Mouse (Mus musculus) stomach, embryonic 15.5 days (tissue): ENCODE data around the gene Map3k4. TPM values are rescaled to one million over a fixed set of nuclear protein-coding genes. Genes with fewer than 3 reads are reported as not detected.
A peak's percentile ranks its signal among the peaks of the same experiment; 100 is the strongest.
"Not testable (repeated sequence)": the region's sequence is repeated elsewhere in the genome, so short reads cannot be mapped to it uniquely, and the experiment has no call there.

Experiments used
- ATAC-seq: fragments of 200-750 bp; cut with Nextera tagmentation; 2 replicates; pipeline ENCODE4 v1.8.0; 2017; ENCODE audit warnings: low read depth, moderate number of reproducible peaks, moderate TSS enrichment; ENCODE audit not compliant: insufficient read depth, low FRiP score
- H3K27ac ChIP-seq: fragments of 300-500 bp; sonication (generic); 2 replicates; pipeline ENCODE4 v1.5.1; 2015; ENCODE audit warnings: mild to moderate bottlenecking, inconsistent platforms
- H3K27me3 ChIP-seq: fragments of 300-500 bp; sonication (generic); replicated peaks from 2 replicates; pipeline ENCODE4 v1.6.1; 2015; ENCODE audit warnings: inconsistent platforms
- H3K36me3 ChIP-seq: fragments of 300-500 bp; sonication (generic); 2 replicates; pipeline ENCODE4 v1.6.1; 2015; ENCODE audit warnings: inconsistent platforms
- H3K4me1 ChIP-seq: fragments of 300-500 bp; sonication (generic); 2 replicates; pipeline ENCODE4 v1.6.1; 2015; ENCODE audit warnings: inconsistent platforms
- H3K4me2 ChIP-seq: fragments of 300-500 bp; sonication (generic); 2 replicates; pipeline ENCODE4 v1.6.1; 2015; ENCODE audit warnings: mild to moderate bottlenecking, inconsistent platforms
- H3K4me3 ChIP-seq: fragments of 300-500 bp; sonication (generic); replicated peaks from 2 replicates; pipeline ENCODE4 v1.5.1; 2015; ENCODE audit warnings: inconsistent platforms
- H3K9ac ChIP-seq: fragments of 300-500 bp; sonication (generic); 2 replicates; pipeline ENCODE4 v1.6.1; 2015; ENCODE audit warnings: inconsistent platforms
- H3K9me3 ChIP-seq: fragments of 300-500 bp; sonication (generic); 2 replicates; pipeline ENCODE4 v1.6.1; 2016; ENCODE audit warnings: inconsistent platforms
- WGBS: fragments of 180-500 bp; shearing (Covaris S2); methylation state at CpG from one replicate; pipeline ENCODE4 v1.1.7; 2015; 5-methylcytosine and 5-hydroxymethylcytosine counted together
- polyA plus RNA-seq: library from polyadenylated mRNA; unstranded; fragments of >200 nt; fragmentation: Nextera tagmentation; extraction: Ambion mirVana; gene quantifications from 2 replicates; pipeline ENCODE4 v1.2.1, GENCODE M21; 2015

The Map3k4 gene
- polyA plus RNA-seq, 1 experiment from 2014 or later: 55.9 TPM

- WGBS: 69% methylated on average over 1 of the region's 1 CpGs
- H3K9me3 ChIP-seq, ATAC-seq, H3K36me3 ChIP-seq, H3K4me3 ChIP-seq, H3K27me3 ChIP-seq, H3K4me2 ChIP-seq, H3K4me1 ChIP-seq, H3K9ac ChIP-seq, H3K27ac ChIP-seq: not testable (repeated sequence)
These were observed 28.8 kb downstream of the Map3k4 start for GRCm38 (mm10) chr17:12289836-12290235.

- WGBS: 74% methylated on average over 4 of the region's 4 CpGs
- Histone ChIP-seq H3K27ac (no peak overlapping the region), H3K9ac (no peak overlapping the region), H3K4me2 (no peak overlapping the region), H3K36me3 (no peaks in the 10 kb centered on the region), H3K4me1 (no peaks in the 10 kb centered on the region), H3K27me3 (no peaks in the 10 kb centered on the region), H3K9me3 (no peaks in the 10 kb centered on the region), H3K4me3 (no peak overlapping the region)
- no peak for ATAC-seq
These were observed 29.7 kb downstream of the Map3k4 start for GRCm38 (mm10) chr17:12288871-12289270.

- no peaks in the 10 kb centered on the region for H3K9me3 ChIP-seq
- H3K27me3 ChIP-seq: no peaks in the 10 kb centered on the region
- H3K4me1 ChIP-seq: no peaks in the 10 kb centered on the region
- no peak overlapping the region for H3K27ac ChIP-seq
- WGBS: 83% methylated on average over 10 of the region's 10 CpGs
- 0 out of 2 replicates have a peak, but pooled peaks have one; percentile 31 for ATAC-seq
- H3K4me2 ChIP-seq: no peak overlapping the region
- H3K4me3 ChIP-seq: no peak overlapping the region
- no peak overlapping the region for H3K9ac ChIP-seq
- 0 out of 2 replicates have a peak, but pooled peaks cover 6% of the 10 kb centered on the region for H3K36me3 ChIP-seq
These were observed 38.8 kb downstream of the Map3k4 start for GRCm38 (mm10) chr17:12279810-12280209.

GRCm38 (mm10) chr17:12278073-12278472 is 40.5 kb downstream of the Map3k4 start:
- 0 out of 2 replicates have a peak, but pooled peaks cover 6% of the 10 kb centered on the region for H3K36me3 ChIP-seq
- H3K27ac ChIP-seq: no peak overlapping the region
- no peaks in the 10 kb centered on the region for H3K9me3 ChIP-seq
- 72% methylated on average over 5 of the region's 5 CpGs for WGBS
- no peak overlapping the region for H3K9ac ChIP-seq
- H3K4me1 ChIP-seq: no peaks in the 10 kb centered on the region
- ATAC-seq: no peak
- no peaks in the 10 kb centered on the region for H3K27me3 ChIP-seq
- no peak overlapping the region for H3K4me2 ChIP-seq
- H3K4me3 ChIP-seq: no peak overlapping the region

GRCm38 (mm10) chr17:12277297-12277696 is 41.3 kb downstream of the Map3k4 start:
- H3K9ac ChIP-seq: no peak overlapping the region
- 0 out of 2 replicates have a peak, but pooled peaks cover 6% of the 10 kb centered on the region for H3K36me3 ChIP-seq
- no peaks in the 10 kb centered on the region for H3K9me3 ChIP-seq
- no peaks in the 10 kb centered on the region for H3K27me3 ChIP-seq
- H3K4me1 ChIP-seq: no peaks in the 10 kb centered on the region
- WGBS: 78% methylated on average over 4 of the region's 4 CpGs
- H3K27ac ChIP-seq: no peak overlapping the region
- H3K4me3 ChIP-seq: no peak overlapping the region
- H3K4me2 ChIP-seq: no peak overlapping the region
- no peak for ATAC-seq

- Histone ChIP-seq H3K36me3 (peaks cover 10% of the 10 kb centered on the region), H3K27ac (no peak overlapping the region), H3K4me1 (no peaks in the 10 kb centered on the region), H3K9me3 (no peaks in the 10 kb centered on the region), H3K4me3 (no peak overlapping the region), H3K27me3 (no peaks in the 10 kb centered on the region), H3K4me2 (no peak overlapping the region), H3K9ac (no peak overlapping the region)
- no peak for ATAC-seq
- WGBS: 89% methylated on average over 11 of the region's 11 CpGs
These were observed 41.9 kb downstream of the Map3k4 start for GRCm38 (mm10) chr17:12276496-12277200.

GRCm38 (mm10) chr17:12275756-12276155 is 42.8 kb downstream of the Map3k4 start:
- 82% methylated on average over 9 of the region's 9 CpGs for WGBS
- Histone ChIP-seq H3K4me3 (no peak overlapping the region), H3K9ac (no peak overlapping the region), H3K9me3 (no peaks in the 10 kb centered on the region), H3K4me2 (no peak overlapping the region), H3K27me3 (no peaks in the 10 kb centered on the region), H3K36me3 (peaks cover 19% of the 10 kb centered on the region), H3K4me1 (no peaks in the 10 kb centered on the region), H3K27ac (no peak overlapping the region)
- ATAC-seq: no peak; the same call in 1 of the 2 replicates

GRCm38 (mm10) chr17:12273032-12273431 is 45.6 kb downstream of the Map3k4 start:
- Histone ChIP-seq H3K9me3 (no peaks in the 10 kb centered on the region), H3K9ac (no peak overlapping the region), H3K27ac (no peak overlapping the region), H3K4me2 (no peak overlapping the region), H3K4me3 (no peak overlapping the region), H3K36me3 (peaks cover 27% of the 10 kb centered on the region), H3K27me3 (no peaks in the 10 kb centered on the region), H3K4me1 (no peaks in the 10 kb centered on the region)
- ATAC-seq: no peak
- 76% methylated on average over 5 of the region's 5 CpGs for WGBS

- H3K36me3 ChIP-seq: peaks cover 27% of the 10 kb centered on the region
- no peaks in the 10 kb centered on the region for H3K27me3 ChIP-seq
- no peak overlapping the region for H3K4me2 ChIP-seq
- H3K4me1 ChIP-seq: no peaks in the 10 kb centered on the region
- no peak overlapping the region for H3K27ac ChIP-seq
- H3K4me3 ChIP-seq: no peak overlapping the region
- 94% methylated on average over 18 of the region's 18 CpGs for WGBS
- no peak for ATAC-seq
- H3K9me3 ChIP-seq: no peaks in the 10 kb centered on the region
- no peak overlapping the region for H3K9ac ChIP-seq
These were observed 46.8 kb downstream of the Map3k4 start for GRCm38 (mm10) chr17:12271805-12272204.

- no peak for ATAC-seq
- H3K4me1 ChIP-seq: 0 out of 2 replicates have a peak, but pooled peaks cover 4% of the 10 kb centered on the region
- no peak overlapping the region for H3K4me3 ChIP-seq
- H3K9me3 ChIP-seq: no peaks in the 10 kb centered on the region
- no peak overlapping the region for H3K4me2 ChIP-seq
- H3K9ac ChIP-seq: no peak overlapping the region
- WGBS: 82% methylated on average over 10 of the region's 10 CpGs
- no peaks in the 10 kb centered on the region for H3K27me3 ChIP-seq
- H3K36me3 ChIP-seq: peaks cover 21% of the 10 kb centered on the region
- no peak overlapping the region for H3K27ac ChIP-seq
These were observed 50.1 kb downstream of the Map3k4 start for GRCm38 (mm10) chr17:12268538-12268937.

- H3K27ac ChIP-seq: no peak overlapping the region
- H3K36me3 ChIP-seq: peaks cover 21% of the 10 kb centered on the region
- no peak overlapping the region for H3K4me3 ChIP-seq
- WGBS: 75% methylated on average over 4 of the region's 4 CpGs
- no peak overlapping the region for H3K9ac ChIP-seq
- H3K4me2 ChIP-seq: no peak overlapping the region
- H3K9me3 ChIP-seq: no peaks in the 10 kb centered on the region
- H3K4me1 ChIP-seq: 0 out of 2 replicates have a peak, but pooled peaks cover 4% of the 10 kb centered on the region
- ATAC-seq: no peak
- no peaks in the 10 kb centered on the region for H3K27me3 ChIP-seq
These were observed 50.5 kb downstream of the Map3k4 start for GRCm38 (mm10) chr17:12268091-12268490.

GRCm38 (mm10) chr17:12265969-12266925 is 52.3 kb downstream of the Map3k4 start:
- H3K27ac ChIP-seq: peak overlapping the region; percentile 8; the same call in 1 of the 2 replicates
- no peaks in the 10 kb centered on the region for H3K27me3 ChIP-seq
- no peak overlapping the region for H3K9ac ChIP-seq
- no peak overlapping the region for H3K4me2 ChIP-seq
- ATAC-seq: peak; percentile 65
- 59% methylated on average over 21 of the region's 21 CpGs for WGBS
- peaks cover 13% of the 10 kb centered on the region for H3K36me3 ChIP-seq
- 0 out of 2 replicates have a peak, but pooled peaks cover 4% of the 10 kb centered on the region for H3K4me1 ChIP-seq
- no peak overlapping the region for H3K4me3 ChIP-seq
- no peaks in the 10 kb centered on the region for H3K9me3 ChIP-seq
